Mouse (Mus musculus) macrophage (primary cell): Measurements from ENCODE around the gene Hhipl1. TPM values are rescaled to one million over a fixed set of nuclear protein-coding genes. Genes with fewer than 3 reads are reported as not detected.

ENCODE experiments used
- H3K27ac ChIP-seq: fragments of 350-480 bp; formaldehyde crosslinking; 2 replicates; pipeline ENCODE4 v1.9.0; 2021
- H3K36me3 ChIP-seq: fragments of 350-480 bp; formaldehyde crosslinking; 2 replicates; pipeline ENCODE4 v1.9.0; 2021; ENCODE audit errors: inconsistent target
- H3K4me3 ChIP-seq: fragments of 350-480 bp; formaldehyde crosslinking; 2 replicates; pipeline ENCODE4 v1.9.0; 2021; ENCODE audit errors: inconsistent target
- H3K79me2 ChIP-seq: fragments of 350-480 bp; formaldehyde crosslinking; 2 replicates; pipeline ENCODE4 v1.9.0; 2021; ENCODE audit errors: inconsistent target
- WGBS: methylation state at CpG from one replicate; pipeline ENCODE4 v1.1.7; 2026; ENCODE audit warnings: inconsistent platforms; ENCODE audit not compliant: missing documents; 5-methylcytosine and 5-hydroxymethylcytosine counted together
- polyA plus RNA-seq: library from polyadenylated mRNA; stranded (reverse); fragments of 250-400 nt; gene quantifications from 3 replicates; pipeline ENCODE4 v1.2.4, GENCODE M21; 2018; ENCODE audit warnings: inconsistent platforms

The Hhipl1 gene
- polyA plus RNA-seq, 1 experiment from 2014 or later: not detected

GRCm38 (mm10) chr12:108350931-108351330 lies 44.9 kb downstream of the Hhipl1 start:
- Histone ChIP-seq H3K79me2 (no peaks in the 10 kb centered on the region), H3K27ac (no peak overlapping the region), H3K4me3 (no peak overlapping the region), H3K36me3 (no peaks in the 10 kb centered on the region)
- 80% methylated on average over 10 of the region's 10 CpGs for WGBS

- no peaks in the 10 kb centered on the region for H3K79me2 ChIP-seq
- H3K27ac ChIP-seq: no peak overlapping the region
- no peaks in the 10 kb centered on the region for H3K36me3 ChIP-seq
- WGBS: 13% methylated on average over 35 of the region's 35 CpGs
- no peak overlapping the region for H3K4me3 ChIP-seq
Measured at GRCm38 (mm10) chr12:108352371-108353136, 46.5 kb downstream of the Hhipl1 start.

GRCm38 (mm10) chr12:108354284-108354683 lies 48.2 kb downstream of the Hhipl1 start:
- no peaks in the 10 kb centered on the region for H3K79me2 ChIP-seq
- H3K27ac ChIP-seq: no peak overlapping the region
- WGBS: 77% methylated on average over 2 of the region's 2 CpGs
- H3K36me3 ChIP-seq: no peaks in the 10 kb centered on the region
- no peak overlapping the region for H3K4me3 ChIP-seq

- 33% methylated on average over 1 of the region's 1 CpGs for WGBS
Measured at GRCm38 (mm10) chr12:108355271-108355670, 49.2 kb downstream of the Hhipl1 start.

GRCm38 (mm10) chr12:108355986-108356385 lies 49.9 kb downstream of the Hhipl1 start:
- no peaks in the 10 kb centered on the region for H3K79me2 ChIP-seq
- H3K4me3 ChIP-seq: no peak overlapping the region
- no peaks in the 10 kb centered on the region for H3K36me3 ChIP-seq
- H3K27ac ChIP-seq: no peak overlapping the region

More at GRCm38 (mm10) chr12:108355271-108355670, 49.2 kb downstream of the Hhipl1 start:
- no peaks in the 10 kb centered on the region for H3K79me2 ChIP-seq
- no peaks in the 10 kb centered on the region for H3K36me3 ChIP-seq
- no peak overlapping the region for H3K27ac ChIP-seq
- H3K4me3 ChIP-seq: no peak overlapping the region

GRCm38 (mm10) chr12:108363796-108364195 lies 57.7 kb downstream of the Hhipl1 start:
- H3K36me3 ChIP-seq: no peaks in the 10 kb centered on the region
- H3K27ac ChIP-seq: no peak overlapping the region
- no peaks in the 10 kb centered on the region for H3K79me2 ChIP-seq
- H3K4me3 ChIP-seq: no peak overlapping the region
- 7% methylated on average over 5 of the region's 5 CpGs for WGBS

- no peak overlapping the region for H3K4me3 ChIP-seq
- H3K27ac ChIP-seq: no peak overlapping the region
- H3K36me3 ChIP-seq: no peaks in the 10 kb centered on the region
- 60% methylated on average over 3 of the region's 3 CpGs for WGBS
- no peaks in the 10 kb centered on the region for H3K79me2 ChIP-seq
Measured at GRCm38 (mm10) chr12:108365340-108365739, 59.3 kb downstream of the Hhipl1 start.

GRCm38 (mm10) chr12:108365868-108366267 lies 59.8 kb downstream of the Hhipl1 start:
- Histone ChIP-seq H3K27ac (no peak overlapping the region), H3K36me3 (no peaks in the 10 kb centered on the region), H3K79me2 (no peaks in the 10 kb centered on the region), H3K4me3 (no peak overlapping the region)
- 77% methylated on average over 7 of the region's 7 CpGs for WGBS

GRCm38 (mm10) chr12:108367909-108368308 lies 61.8 kb downstream of the Hhipl1 start:
- WGBS: 48% methylated on average over 2 of the region's 2 CpGs
- Histone ChIP-seq H3K4me3 (no peak overlapping the region), H3K27ac (no peak overlapping the region), H3K36me3 (no peaks in the 10 kb centered on the region), H3K79me2 (no peaks in the 10 kb centered on the region)

GRCm38 (mm10) chr12:108368921-108369320 lies 62.9 kb downstream of the Hhipl1 start:
- Histone ChIP-seq H3K36me3 (no peaks in the 10 kb centered on the region), H3K4me3 (no peak overlapping the region), H3K27ac (no peak overlapping the region), H3K79me2 (no peaks in the 10 kb centered on the region)
- 65% methylated on average over 5 of the region's 5 CpGs for WGBS

GRCm38 (mm10) chr12:108370596-108371428 lies 64.7 kb downstream of the Hhipl1 start, which contains the start of gene Eml1:
TSS of gene Eml1 (plus strand) at chr12:108370957.
- Histone ChIP-seq H3K4me3 (no peak within 1 kb of the TSS), H3K79me2 (no peaks in the 10 kb centered on the region), H3K27ac (no peak within 1 kb of the TSS), H3K36me3 (no peaks in the 10 kb centered on the region)
- WGBS: 52% methylated on average over 18 of the region's 19 CpGs

GRCm38 (mm10) chr12:108371429-108371765 lies 65.3 kb downstream of the Hhipl1 start:
- 72% methylated on average over 5 of the region's 6 CpGs for WGBS
- no peak overlapping the region for H3K27ac ChIP-seq

GRCm38 (mm10) chr12:108372241-108372640 lies 66.2 kb downstream of the Hhipl1 start:
- Histone ChIP-seq H3K4me3 (no peak overlapping the region), H3K27ac (no peak overlapping the region), H3K36me3 (no peaks in the 10 kb centered on the region), H3K79me2 (no peaks in the 10 kb centered on the region)
- WGBS: 91% methylated on average over 17 of the region's 17 CpGs

More at GRCm38 (mm10) chr12:108371429-108371765, 65.3 kb downstream of the Hhipl1 start:
- Histone ChIP-seq H3K79me2 (no peaks in the 10 kb centered on the region), H3K4me3 (no peak overlapping the region), H3K36me3 (no peaks in the 10 kb centered on the region)

- Histone ChIP-seq H3K27ac (no peak overlapping the region), H3K36me3 (no peaks in the 10 kb centered on the region), H3K79me2 (no peaks in the 10 kb centered on the region), H3K4me3 (no peak overlapping the region)
- WGBS: 73% methylated on average over 9 of the region's 9 CpGs
Measured at GRCm38 (mm10) chr12:108373611-108374010, 67.5 kb downstream of the Hhipl1 start.

- H3K4me3 ChIP-seq: no peak overlapping the region
- 87% methylated on average over 8 of the region's 8 CpGs for WGBS
Measured at GRCm38 (mm10) chr12:108374689-108375088, 68.6 kb downstream of the Hhipl1 start.

More at GRCm38 (mm10) chr12:108374689-108375088, 68.6 kb downstream of the Hhipl1 start:
- Histone ChIP-seq H3K36me3 (no peaks in the 10 kb centered on the region), H3K27ac (no peak overlapping the region), H3K79me2 (no peaks in the 10 kb centered on the region)
